Mouse (Mus musculus) liver, postnatal 0 days (tissue): ENCODE data around the gene Ctnnd1. TPM values are rescaled to one million over a fixed set of nuclear protein-coding genes. Genes with fewer than 3 reads are reported as not detected.

Source experiments
- ATAC-seq: fragments of 200-750 bp; cut with Nextera tagmentation; 2 replicates; pipeline ENCODE4 v1.8.0; 2017; ENCODE audit warnings: mild to moderate bottlenecking, moderate library complexity
- DNase-seq: peaks from one replicate; pipeline ENCODE4 v3.0.0-alpha.2; 2016
- H3K27ac ChIP-seq: fragments of 300-500 bp; sonication (generic); 2 replicates; pipeline ENCODE4 v1.5.1; 2014; ENCODE audit warnings: antibody characterized with exemption, moderate library complexity, mild to moderate bottlenecking, low read depth
- H3K27me3 ChIP-seq: fragments of 300-500 bp; sonication (generic); 2 replicates; pipeline ENCODE4 v1.6.1; 2014; ENCODE audit warnings: low read length, control low read depth, mixed read lengths; ENCODE audit not compliant: insufficient read depth
- H3K36me3 ChIP-seq: fragments of 300-500 bp; sonication (generic); replicated peaks from 2 replicates; pipeline ENCODE4 v1.6.1; 2014; ENCODE audit warnings: mild to moderate bottlenecking, control low read depth, low read length, moderate library complexity, mixed read lengths; ENCODE audit not compliant: insufficient read depth
- H3K4me1 ChIP-seq: fragments of 300-500 bp; sonication (generic); 2 replicates; pipeline ENCODE4 v1.6.1; 2014; ENCODE audit warnings: antibody characterized with exemption, mild to moderate bottlenecking, control low read depth; ENCODE audit not compliant: insufficient read depth
- H3K4me2 ChIP-seq: fragments of 300-500 bp; sonication (generic); 2 replicates; pipeline ENCODE4 v1.6.1; 2014; ENCODE audit warnings: low read depth, mild to moderate bottlenecking, low read length, moderate library complexity, mixed read lengths
- H3K4me3 ChIP-seq: fragments of 300-500 bp; sonication (generic); 2 replicates; pipeline ENCODE4 v1.5.1; 2014; ENCODE audit warnings: low read depth, low read length
- H3K9ac ChIP-seq: fragments of 300-500 bp; sonication (generic); replicated peaks from 2 replicates; pipeline ENCODE4 v1.6.1; 2014; ENCODE audit warnings: mild to moderate bottlenecking, moderate library complexity
- H3K9me3 ChIP-seq: fragments of 300-500 bp; sonication (generic); 2 replicates; pipeline ENCODE4 v1.6.1; 2016; ENCODE audit warnings: mild to moderate bottlenecking, control low read depth, low read length, mixed read lengths
- CTCF ChIP-seq: sonication (generic); IDR thresholded peaks from 2 replicates; pipeline ENCODE4 v1.5.1; 2016; ENCODE audit warnings: antibody characterized with exemption, low read depth
- EP300 ChIP-seq: IDR thresholded peaks from 2 replicates; pipeline ENCODE4 v1.6.1; 2016; ENCODE audit warnings: antibody characterized with exemption, low read depth, mild to moderate bottlenecking
- WGBS: fragments of 180-500 bp; shearing (Covaris S2); extraction: QIAGEN DNeasy Blood & Tissue Kit; methylation state at CpG from one replicate; pipeline ENCODE4 v1.1.7; 2014; ENCODE audit not compliant: insufficient replicate concordance; 5-methylcytosine and 5-hydroxymethylcytosine counted together
- polyA plus RNA-seq: library from polyadenylated mRNA; unstranded; fragments of >200 nt; fragmentation: Nextera tagmentation; extraction: Ambion mirVana; gene quantifications from 2 replicates; pipeline ENCODE4 v1.2.1, GENCODE M21; 2015

Ctnnd1 gene
- polyA plus RNA-seq, 1 experiment from 2014 or later, result 9.0 TPM

DNA sequence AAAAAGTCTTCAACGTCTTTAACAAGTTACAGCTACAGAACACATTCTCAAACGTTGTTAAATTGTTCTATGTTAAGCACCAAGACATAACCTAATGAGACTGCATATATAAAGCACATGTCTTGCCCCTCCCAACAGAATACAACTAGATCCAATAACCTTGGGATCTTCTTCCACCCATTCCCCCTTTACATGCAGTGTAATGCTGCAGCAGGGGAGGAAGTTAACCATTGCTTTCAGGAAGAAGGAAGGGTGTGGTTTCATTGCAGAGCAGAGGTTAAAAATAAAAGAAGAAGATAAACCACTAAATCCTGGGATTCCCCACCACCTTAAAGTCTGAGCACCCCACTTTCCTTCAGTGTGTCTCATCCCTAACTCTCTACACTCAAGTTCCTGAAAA lies 27.9 kb downstream of the Ctnnd1 start:
- Histone ChIP-seq H3K36me3 (peaks cover 9% of the 10 kb centered on the region), H3K9ac (no peak overlapping the region), H3K9me3 (no peaks in the 10 kb centered on the region), H3K27me3 (no peaks in the 10 kb centered on the region), H3K4me3 (no peak overlapping the region), H3K4me2 (0 out of 2 replicates have a peak overlapping the region, but pooled peaks have one; percentile 29), H3K4me1 (peaks cover 38% of the 10 kb centered on the region), H3K27ac (peak overlapping the region; percentile 34; the same call in 1 of the 2 replicates)
- DNase-seq, result no peak
- TF ChIP-seq CTCF (no peak), EP300 (no peak)
- no peak for ATAC-seq
- 57% methylated on average over 2 of the region's 2 CpGs for WGBS

DNA sequence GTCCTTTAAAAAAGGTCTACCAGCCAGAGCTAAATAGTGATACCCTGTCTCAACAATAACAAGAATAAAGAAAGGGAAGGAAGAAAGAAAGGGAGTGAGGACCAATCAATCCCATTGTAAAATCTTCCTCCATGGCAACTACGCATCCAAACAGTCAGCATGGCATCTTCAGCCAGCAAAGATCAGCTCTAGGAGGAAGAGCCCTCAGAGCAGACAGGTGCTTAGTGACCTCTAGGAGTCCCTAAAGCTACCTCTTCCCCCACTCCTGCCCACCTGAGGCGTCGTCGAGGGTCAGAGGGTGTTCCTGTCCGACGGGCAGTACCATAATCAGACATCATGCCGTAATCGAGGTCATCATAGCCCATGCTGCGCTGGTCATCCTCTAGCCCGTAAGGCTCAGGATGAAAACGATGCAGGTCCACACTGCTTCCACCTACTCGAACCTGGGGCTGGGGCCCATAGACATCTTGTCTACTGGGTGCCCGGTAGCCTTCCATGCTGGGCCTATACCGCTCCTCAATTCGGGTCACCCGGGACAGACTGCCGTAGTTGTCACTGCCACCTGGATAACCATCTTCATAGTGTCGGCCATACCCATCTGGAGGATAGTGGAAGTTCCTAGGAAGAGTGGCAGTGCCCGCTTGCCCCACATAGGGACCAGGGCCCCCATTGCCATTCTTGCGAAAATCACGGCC lies 30.8 kb downstream of the Ctnnd1 start:
- DNase-seq (no peak), ATAC-seq (no peak)
- Histone ChIP-seq H3K36me3 (peaks cover 25% of the 10 kb centered on the region), H3K27ac (no peak overlapping the region; the same call in 1 of the 2 replicates), H3K9ac (no peak overlapping the region), H3K9me3 (no peaks in the 10 kb centered on the region), H3K4me2 (no peak overlapping the region), H3K27me3 (no peaks in the 10 kb centered on the region), H3K4me1 (peaks cover 22% of the 10 kb centered on the region), H3K4me3 (no peak overlapping the region)
- WGBS, result 86% methylated on average over 21 of the region's 21 CpGs
- no peak for TF ChIP-seq CTCF
- TF ChIP-seq EP300, result no peak

DNA sequence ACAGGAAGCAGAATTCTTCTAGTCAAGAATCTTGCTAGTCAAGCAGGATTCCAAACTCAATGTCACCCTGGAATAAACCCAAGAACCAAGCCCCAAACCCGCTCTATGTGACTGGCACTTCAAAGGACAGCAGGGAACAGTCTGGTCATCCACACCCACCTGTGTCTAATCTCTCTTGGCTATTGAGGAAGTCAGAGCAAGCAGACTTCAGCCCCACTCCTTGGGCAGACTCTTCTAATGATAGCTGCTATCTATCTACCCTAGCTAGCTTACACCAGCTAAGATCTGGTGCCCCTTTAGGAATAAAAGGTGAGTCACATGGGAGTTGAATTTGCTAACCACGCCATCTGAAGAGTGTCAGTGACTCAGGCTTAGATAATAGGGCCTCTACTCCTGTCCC lies 31.7 kb downstream of the Ctnnd1 start:
- TF ChIP-seq CTCF (no peak), EP300 (no peak)
- H3K36me3 ChIP-seq, result peaks cover 33% of the 10 kb centered on the region
- peaks cover 15% of the 10 kb centered on the region for H3K4me1 ChIP-seq
- no peak overlapping the region for H3K4me3 ChIP-seq
- WGBS, result 57% methylated on average over 2 of the region's 2 CpGs
- no peak overlapping the region for H3K4me2 ChIP-seq
- no peaks in the 10 kb centered on the region for H3K9me3 ChIP-seq
- ATAC-seq (no peak), DNase-seq (no peak)
- H3K27me3 ChIP-seq, result no peaks in the 10 kb centered on the region
- H3K9ac ChIP-seq, result no peak overlapping the region
- peak overlapping the region; percentile 51 for H3K27ac ChIP-seq

DNA sequence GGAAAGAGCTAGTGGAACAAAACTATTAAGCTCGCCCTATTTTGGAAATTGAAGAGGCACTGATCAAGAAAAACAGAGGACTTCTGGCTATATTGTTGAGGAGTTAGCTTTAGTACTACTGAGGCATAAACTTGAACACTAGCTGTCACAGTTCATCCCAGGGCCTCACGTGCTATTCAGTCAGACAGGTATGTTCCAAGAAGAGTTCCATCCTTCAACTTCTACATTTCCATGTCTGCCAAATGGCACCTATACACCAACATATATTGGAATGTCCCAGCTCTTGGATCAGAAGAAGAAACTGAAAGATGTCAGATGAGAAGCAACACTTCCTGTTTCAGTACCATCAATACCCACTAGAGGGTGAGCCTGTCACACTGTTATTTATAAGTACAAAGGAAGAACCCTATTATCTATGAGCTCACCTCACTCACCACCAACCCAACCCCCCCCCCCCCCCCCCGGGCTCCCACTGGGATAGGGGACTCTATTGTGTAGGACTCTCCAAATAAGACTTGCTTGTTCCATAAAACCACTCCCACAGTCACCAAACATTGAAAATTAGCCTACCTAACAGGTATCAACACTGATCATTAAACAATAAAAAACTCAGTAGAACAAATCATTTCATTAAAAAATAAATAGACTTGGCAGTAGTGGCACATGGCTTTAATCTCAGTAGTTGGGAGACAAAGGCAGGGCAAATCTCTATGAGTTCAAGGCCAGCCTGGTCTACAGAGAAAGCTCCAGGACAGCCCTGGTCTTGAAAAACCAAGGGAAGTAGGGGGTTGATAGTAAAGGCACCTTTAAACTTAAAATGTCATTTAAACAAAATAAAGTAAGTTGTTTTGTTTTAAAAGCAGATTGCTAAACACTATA lies 32.7 kb downstream of the Ctnnd1 start:
- no peak overlapping the region for H3K4me2 ChIP-seq
- H3K36me3 ChIP-seq, result peaks cover 42% of the 10 kb centered on the region
- DNase-seq (peak; percentile 41), ATAC-seq (peak; percentile 73)
- H3K27ac ChIP-seq, result no peak overlapping the region
- peaks cover 5% of the 10 kb centered on the region for H3K4me1 ChIP-seq
- H3K4me3 ChIP-seq, result no peak overlapping the region
- H3K9ac ChIP-seq, result no peak overlapping the region
- WGBS, result 44% methylated on average over 3 of the region's 3 CpGs
- no peaks in the 10 kb centered on the region for H3K27me3 ChIP-seq
- no peaks in the 10 kb centered on the region for H3K9me3 ChIP-seq
- peak; percentile 83 for TF ChIP-seq CTCF
- TF ChIP-seq EP300, result no peak

DNA sequence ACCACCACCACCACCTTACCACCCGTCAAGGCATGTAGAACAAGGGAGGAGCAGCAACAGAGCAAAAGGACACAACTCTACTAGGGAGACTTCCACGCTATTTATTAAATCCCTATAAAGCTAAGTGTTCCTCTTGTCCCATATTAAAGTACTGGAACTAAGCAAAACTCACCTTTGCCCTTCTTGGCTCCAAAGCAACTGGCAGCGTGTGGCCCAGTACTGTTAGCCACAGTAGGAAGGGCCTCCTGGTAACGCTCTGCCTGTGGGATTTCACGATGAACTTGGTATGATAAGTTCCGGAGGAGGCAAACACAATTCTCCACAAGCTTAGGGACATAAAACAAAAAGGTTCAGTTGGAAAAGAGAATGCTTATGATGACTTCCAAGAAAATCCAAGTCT lies 37.8 kb downstream of the Ctnnd1 start:
- 91% methylated on average over 6 of the region's 6 CpGs for WGBS
- DNase-seq (no peak), ATAC-seq (no peak)
- Histone ChIP-seq H3K4me2 (no peak overlapping the region), H3K27me3 (no peaks in the 10 kb centered on the region), H3K9ac (no peak overlapping the region), H3K4me3 (no peak overlapping the region), H3K27ac (no peak overlapping the region), H3K36me3 (peaks cover 72% of the 10 kb centered on the region), H3K4me1 (no peaks in the 10 kb centered on the region), H3K9me3 (no peaks in the 10 kb centered on the region)
- TF ChIP-seq EP300 (no peak), CTCF (no peak)

DNA sequence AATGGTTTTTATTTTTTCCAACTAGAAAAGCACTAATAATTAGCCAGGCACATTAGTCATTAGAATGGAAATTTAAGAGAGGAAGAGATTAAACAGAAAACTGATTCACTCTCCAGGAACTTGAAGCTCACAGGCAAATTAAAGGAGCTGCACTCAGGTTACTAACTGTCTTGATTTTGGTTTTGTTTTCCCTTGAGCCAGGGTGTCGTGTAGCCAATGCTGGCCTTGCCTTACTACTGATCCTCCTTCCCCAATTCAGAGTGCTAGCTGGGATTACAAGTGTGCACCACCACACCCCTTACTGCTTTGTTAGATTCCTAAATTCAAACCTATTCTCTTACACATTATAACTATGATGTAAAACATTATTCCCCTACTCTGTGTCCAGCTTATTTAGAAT lies 42.7 kb downstream of the Ctnnd1 start:
- H3K4me3 ChIP-seq, result no peak overlapping the region
- no peak overlapping the region for H3K4me2 ChIP-seq
- H3K9ac ChIP-seq, result no peak overlapping the region
- no peaks in the 10 kb centered on the region for H3K4me1 ChIP-seq
- no peaks in the 10 kb centered on the region for H3K27me3 ChIP-seq
- H3K27ac ChIP-seq, result no peak overlapping the region
- ATAC-seq, result no peak
- no peaks in the 10 kb centered on the region for H3K9me3 ChIP-seq
- 68% methylated on average over 1 of the region's 1 CpGs for WGBS
- peaks cover 57% of the 10 kb centered on the region for H3K36me3 ChIP-seq
- DNase-seq, result no peak
- TF ChIP-seq CTCF (no peak), EP300 (no peak)
